Mouse (Mus musculus): ENCODE measurements around the gene Cadps. TPM values are rescaled to one million over a fixed set of nuclear protein-coding genes. Genes with fewer than 3 reads are reported as not detected.
"Not testable (repeated sequence)": the region's sequence is repeated elsewhere in the genome, so short reads cannot be mapped to it uniquely, and the experiment has no call there.

Gene Cadps
- polyA plus RNA-seq, 1 experiment from 2014 or later = 0.06 TPM

- H3K27ac ChIP-seq = no peak overlapping the region
- no peaks in the 10 kb centered on the region for H3K4me1 ChIP-seq
- H3K4me3 ChIP-seq = no peak overlapping the region
- ATAC-seq = no peak
- no peak overlapping the region for H3K4me2 ChIP-seq
- H3K36me3 ChIP-seq = no peaks in the 10 kb centered on the region
- no peaks in the 10 kb centered on the region for H3K27me3 ChIP-seq (replicated peaks)
- 50% methylated on average over 2 of the region's 2 CpGs for WGBS (ENCODE audit: insufficient replicate concordance)
- H3K9ac ChIP-seq = no peak overlapping the region
- no peaks in the 10 kb centered on the region for H3K9me3 ChIP-seq (replicated peaks)
Measured at GRCm38 (mm10) chr14:12577475-12578140, 245.3 kb downstream of the Cadps start.

- WGBS (ENCODE audit: insufficient replicate concordance) = 21% methylated on average over 3 of the region's 3 CpGs
- H3K9me3 ChIP-seq (replicated peaks) = no peaks in the 10 kb centered on the region
- no peaks in the 10 kb centered on the region for H3K36me3 ChIP-seq
- H3K27me3 ChIP-seq (replicated peaks) = no peaks in the 10 kb centered on the region
- H3K27ac ChIP-seq = no peak overlapping the region
- H3K4me1 ChIP-seq = no peaks in the 10 kb centered on the region
- no peak overlapping the region for H3K9ac ChIP-seq
- no peak overlapping the region for H3K4me3 ChIP-seq
- ATAC-seq = no peak
- H3K4me2 ChIP-seq = no peak overlapping the region
Measured at GRCm38 (mm10) chr14:12575105-12575504, 247.8 kb downstream of the Cadps start.

DNA sequence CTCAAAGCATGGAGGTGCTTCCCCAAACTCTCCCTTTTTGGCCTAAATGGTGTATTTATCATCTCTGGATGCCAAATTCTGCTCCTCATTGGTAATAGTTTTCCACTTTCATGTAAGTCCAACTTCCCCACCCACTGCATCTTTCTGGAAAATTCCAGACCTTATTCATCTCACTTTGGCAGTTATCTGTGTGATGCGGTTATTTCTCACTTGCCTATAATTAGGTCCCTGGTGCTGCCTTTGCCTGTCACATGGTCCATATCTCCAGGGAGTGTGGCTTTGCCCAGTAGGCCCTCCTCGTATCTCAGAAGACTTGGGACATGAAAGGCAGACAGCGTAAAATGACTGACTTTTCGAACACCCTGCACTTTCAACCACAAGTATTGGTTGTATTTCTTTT, 248.5 kb downstream of the Cadps start:
- 65% methylated on average over 4 of the region's 4 CpGs for WGBS (ENCODE audit: insufficient replicate concordance)
- H3K27ac ChIP-seq = no peak overlapping the region
- H3K4me2 ChIP-seq = no peak overlapping the region
- no peak for ATAC-seq
- no peaks in the 10 kb centered on the region for H3K4me1 ChIP-seq
- H3K27me3 ChIP-seq (replicated peaks) = no peaks in the 10 kb centered on the region
- no peak overlapping the region for H3K9ac ChIP-seq
- H3K36me3 ChIP-seq = no peaks in the 10 kb centered on the region
- no peak overlapping the region for H3K4me3 ChIP-seq
- H3K9me3 ChIP-seq (replicated peaks) = no peaks in the 10 kb centered on the region

- H3K27ac ChIP-seq; H3K4me1 ChIP-seq; H3K36me3 ChIP-seq; H3K27me3 ChIP-seq (replicated peaks); H3K4me3 ChIP-seq; H3K4me2 ChIP-seq; H3K9me3 ChIP-seq (replicated peaks); H3K9ac ChIP-seq; ATAC-seq: not testable (repeated sequence)
Measured at GRCm38 (mm10) chr14:12561730-12562129, 261.1 kb downstream of the Cadps start.

DNA sequence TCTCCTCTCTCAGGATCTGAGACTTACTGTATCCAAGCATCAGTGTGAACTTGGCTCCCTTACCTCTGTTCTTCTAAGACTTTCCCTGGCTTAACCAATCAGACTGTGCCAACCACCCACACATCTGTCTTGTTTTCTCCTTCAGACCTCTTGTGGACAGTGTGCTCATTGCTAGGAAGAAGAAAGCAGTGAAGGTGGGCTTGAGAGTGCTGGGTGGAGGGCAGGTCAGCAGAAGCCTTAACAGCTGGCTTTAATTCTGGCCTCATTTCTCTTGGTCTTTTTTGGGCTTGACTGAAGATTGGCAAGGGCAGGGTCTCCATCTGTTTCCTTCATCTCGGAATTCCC, 262.7 kb downstream of the Cadps start:
- H3K27ac ChIP-seq = no peak overlapping the region
- H3K27me3 ChIP-seq (replicated peaks) = no peaks in the 10 kb centered on the region
- no peaks in the 10 kb centered on the region for H3K9me3 ChIP-seq (replicated peaks)
- no peak overlapping the region for H3K9ac ChIP-seq
- H3K4me1 ChIP-seq = no peaks in the 10 kb centered on the region
- ATAC-seq = no peak
- H3K36me3 ChIP-seq = no peaks in the 10 kb centered on the region
- H3K4me3 ChIP-seq = no peak overlapping the region
- WGBS (ENCODE audit: insufficient replicate concordance) = 45% methylated on average over 1 of the region's 1 CpGs
- no peak overlapping the region for H3K4me2 ChIP-seq

GRCm38 (mm10) chr14:12559574-12560232, 263.2 kb downstream of the Cadps start:
- Histone ChIP-seq H3K27ac (no peak overlapping the region), H3K27me3 (replicated peaks) (no peaks in the 10 kb centered on the region), H3K4me3 (no peak overlapping the region), H3K4me2 (no peak overlapping the region), H3K4me1 (no peaks in the 10 kb centered on the region), H3K9me3 (replicated peaks) (no peaks in the 10 kb centered on the region), H3K36me3 (no peaks in the 10 kb centered on the region), H3K9ac (no peak overlapping the region)
- no peak for ATAC-seq
- 68% methylated on average over 3 of the region's 3 CpGs for WGBS (ENCODE audit: insufficient replicate concordance)

DNA sequence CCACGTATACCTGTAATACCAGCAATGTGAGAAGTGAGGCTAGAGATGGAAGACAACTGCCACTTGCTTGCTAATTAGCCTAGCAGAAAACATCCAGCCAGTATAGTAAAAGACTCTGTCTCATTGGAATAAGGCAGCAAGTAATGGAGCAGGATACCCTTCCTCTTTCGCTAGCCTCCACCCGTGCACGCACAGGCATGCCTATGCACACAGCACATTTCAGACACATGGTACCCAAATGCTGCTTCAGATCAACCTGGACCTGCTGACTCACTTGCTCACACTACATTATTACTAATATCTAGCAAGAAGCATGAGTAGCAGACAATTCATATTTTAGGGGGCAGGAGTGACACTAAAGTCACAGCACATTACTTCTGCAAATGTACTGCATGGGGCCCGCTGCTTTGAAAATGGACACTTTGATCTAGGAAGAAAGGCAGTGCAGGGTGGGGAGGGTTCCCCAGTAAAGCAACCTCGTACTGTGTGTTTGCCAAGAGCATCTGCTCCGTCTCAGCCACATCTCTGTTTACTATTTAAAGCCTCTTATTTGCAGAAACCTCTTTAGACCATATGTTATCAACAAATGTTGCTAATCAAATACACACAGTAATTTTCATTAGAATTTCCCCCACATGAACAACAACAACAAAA, 263.8 kb downstream of the Cadps start:
- Histone ChIP-seq H3K36me3 (no peaks in the 10 kb centered on the region), H3K4me2 (no peak overlapping the region), H3K9ac (no peak overlapping the region), H3K27me3 (replicated peaks) (no peaks in the 10 kb centered on the region), H3K4me3 (no peak overlapping the region), H3K4me1 (no peaks in the 10 kb centered on the region), H3K9me3 (replicated peaks) (no peaks in the 10 kb centered on the region), H3K27ac (no peak overlapping the region)
- 63% methylated on average over 7 of the region's 7 CpGs for WGBS (ENCODE audit: insufficient replicate concordance)
- ATAC-seq = no peak

- 36% methylated on average over 2 of the region's 2 CpGs for WGBS (ENCODE audit: insufficient replicate concordance)
- H3K4me2 ChIP-seq = no peak overlapping the region
- no peaks in the 10 kb centered on the region for H3K4me1 ChIP-seq
- H3K36me3 ChIP-seq = no peaks in the 10 kb centered on the region
- no peaks in the 10 kb centered on the region for H3K9me3 ChIP-seq (replicated peaks)
- no peak overlapping the region for H3K27ac ChIP-seq
- H3K9ac ChIP-seq = no peak overlapping the region
- ATAC-seq = no peak
- no peaks in the 10 kb centered on the region for H3K27me3 ChIP-seq (replicated peaks)
- H3K4me3 ChIP-seq = no peak overlapping the region
Measured at GRCm38 (mm10) chr14:12554486-12554885, 268.4 kb downstream of the Cadps start.

DNA sequence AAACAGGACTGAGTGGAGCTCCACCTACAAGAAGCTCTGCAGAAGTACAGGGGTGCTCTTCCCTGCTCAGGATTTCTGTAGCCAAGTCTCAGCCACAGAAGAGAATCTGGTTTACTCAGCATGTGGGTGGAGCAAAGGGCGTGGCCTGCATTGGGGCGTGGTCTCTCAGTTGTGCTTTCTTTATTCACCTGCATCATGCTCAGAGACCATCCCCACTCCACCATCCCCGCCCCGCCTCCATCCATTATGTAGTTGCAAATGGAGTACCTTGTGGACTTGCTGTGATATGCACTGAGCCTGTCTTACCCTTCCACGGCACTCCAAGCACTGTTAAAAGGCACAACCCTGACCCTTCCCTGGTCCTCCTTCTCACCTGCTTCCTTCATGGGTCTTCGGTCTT, 271.5 kb downstream of the Cadps start:
- WGBS (ENCODE audit: insufficient replicate concordance) = 35% methylated on average over 6 of the region's 6 CpGs

GRCm38 (mm10) chr14:12550931-12551330, 271.9 kb downstream of the Cadps start:
- H3K27me3 ChIP-seq (replicated peaks) = no peaks in the 10 kb centered on the region
- no peak overlapping the region for H3K4me2 ChIP-seq
- ATAC-seq = no peak
- WGBS (ENCODE audit: insufficient replicate concordance) = 38% methylated on average over 5 of the region's 5 CpGs
- no peaks in the 10 kb centered on the region for H3K9me3 ChIP-seq (replicated peaks)
- H3K4me3 ChIP-seq = no peak overlapping the region
- no peak overlapping the region for H3K27ac ChIP-seq
- no peaks in the 10 kb centered on the region for H3K4me1 ChIP-seq
- no peaks in the 10 kb centered on the region for H3K36me3 ChIP-seq
- H3K9ac ChIP-seq = no peak overlapping the region

More for the DNA sequence above, 271.5 kb downstream of the Cadps start:
- no peaks in the 10 kb centered on the region for H3K36me3 ChIP-seq
- H3K4me2 ChIP-seq = no peak overlapping the region
- no peaks in the 10 kb centered on the region for H3K27me3 ChIP-seq (replicated peaks)
- H3K9ac ChIP-seq = no peak overlapping the region
- H3K9me3 ChIP-seq (replicated peaks) = no peaks in the 10 kb centered on the region
- no peak overlapping the region for H3K4me3 ChIP-seq
- H3K4me1 ChIP-seq = no peaks in the 10 kb centered on the region
- no peak overlapping the region for H3K27ac ChIP-seq
- ATAC-seq = no peak

- no peak for ATAC-seq
- Histone ChIP-seq H3K27me3 (replicated peaks) (no peaks in the 10 kb centered on the region), H3K27ac (no peak overlapping the region), H3K9me3 (replicated peaks) (no peaks in the 10 kb centered on the region), H3K4me3 (no peak overlapping the region), H3K4me1 (no peaks in the 10 kb centered on the region), H3K9ac (no peak overlapping the region), H3K36me3 (no peaks in the 10 kb centered on the region), H3K4me2 (no peak overlapping the region)
Measured at GRCm38 (mm10) chr14:12549290-12549689, 273.6 kb downstream of the Cadps start.

GRCm38 (mm10) chr14:12547496-12547895, 275.4 kb downstream of the Cadps start:
- no peaks in the 10 kb centered on the region for H3K9me3 ChIP-seq (replicated peaks)
- no peak overlapping the region for H3K27ac ChIP-seq
- WGBS (ENCODE audit: insufficient replicate concordance) = 72% methylated on average over 4 of the region's 4 CpGs
- no peak overlapping the region for H3K9ac ChIP-seq
- H3K36me3 ChIP-seq = no peaks in the 10 kb centered on the region
- H3K4me2 ChIP-seq = no peak overlapping the region
- H3K4me1 ChIP-seq = no peaks in the 10 kb centered on the region
- H3K4me3 ChIP-seq = no peak overlapping the region
- ATAC-seq = no peak
- no peaks in the 10 kb centered on the region for H3K27me3 ChIP-seq (replicated peaks)
